Mouse (Mus musculus): Measurements from ENCODE around the gene Ralb. TPM values are rescaled to one million over a fixed set of nuclear protein-coding genes. Genes with fewer than 3 reads are reported as not detected.

Gene Ralb
- polyA plus RNA-seq, 1 experiment from 2014 or later, result 58.7 TPM

DNA sequence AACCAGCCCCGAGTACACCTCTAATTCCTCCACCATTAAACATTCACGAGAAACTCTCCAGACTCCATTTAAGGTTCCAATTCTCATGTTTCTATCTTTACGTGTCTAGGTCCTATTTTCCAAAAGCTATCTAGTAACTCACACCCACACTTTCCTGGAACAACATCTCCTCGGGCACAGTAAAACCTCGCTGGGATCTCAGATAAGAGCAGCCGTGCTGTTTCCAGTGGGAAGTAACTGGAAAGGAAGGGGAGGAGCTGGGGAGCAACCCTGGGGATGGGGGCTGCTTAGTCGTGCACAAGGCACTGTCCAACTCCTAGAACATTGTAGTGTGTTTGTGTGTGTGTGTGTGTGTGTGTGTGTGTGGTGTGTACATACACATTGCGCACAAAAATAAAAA, 2.7 kb downstream of the Ralb start:
- H3K4me3 ChIP-seq (replicated peaks), result no peak overlapping the region
- H3K9ac ChIP-seq (replicated peaks), result no peak overlapping the region
- H3K27me3 ChIP-seq, result peaks cover 13% of the 10 kb centered on the region
- ATAC-seq, result no peak
- H3K36me3 ChIP-seq, result no peaks in the 10 kb centered on the region
- H3K27ac ChIP-seq, result no peak overlapping the region
- peaks cover 25% of the 10 kb centered on the region for H3K4me1 ChIP-seq (replicated peaks)
- WGBS, result 86% methylated on average over 8 of the region's 8 CpGs
- H3K4me2 ChIP-seq (replicated peaks), result no peak overlapping the region
- H3K9me3 ChIP-seq, result no peaks in the 10 kb centered on the region

DNA sequence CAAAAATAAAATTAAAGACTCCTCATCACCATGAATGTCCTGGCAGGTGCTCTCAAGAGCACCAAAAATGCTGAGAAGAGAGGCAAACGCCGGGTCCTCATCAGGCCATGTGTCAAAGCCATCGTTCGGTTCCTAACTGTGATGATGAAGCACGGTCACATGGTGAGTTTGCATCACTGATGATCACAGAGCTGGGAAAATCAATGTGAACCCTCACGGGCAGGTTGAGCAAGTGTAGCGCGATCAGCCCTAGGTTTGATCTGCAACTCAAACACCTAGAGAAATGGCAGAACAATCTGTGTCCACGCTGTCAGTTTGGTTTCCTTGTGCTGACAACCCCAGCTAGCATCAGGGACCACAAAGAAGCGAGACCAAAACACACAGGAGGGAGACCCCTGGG, 5.1 kb downstream of the Ralb start:
- 87% methylated on average over 10 of the region's 10 CpGs for WGBS
- peaks cover 19% of the 10 kb centered on the region for H3K4me1 ChIP-seq (replicated peaks)
- H3K4me3 ChIP-seq (replicated peaks), result no peak overlapping the region
- no peaks in the 10 kb centered on the region for H3K27me3 ChIP-seq
- H3K9ac ChIP-seq (replicated peaks), result no peak overlapping the region
- no peak overlapping the region for H3K27ac ChIP-seq
- no peak for ATAC-seq
- no peaks in the 10 kb centered on the region for H3K9me3 ChIP-seq
- no peak overlapping the region for H3K4me2 ChIP-seq (replicated peaks)
- H3K36me3 ChIP-seq, result no peaks in the 10 kb centered on the region

GRCm38 (mm10) chr1:119498536-119499231, 5.9 kb downstream of the Ralb start:
- H3K9me3 ChIP-seq, result no peaks in the 10 kb centered on the region
- H3K4me1 ChIP-seq (replicated peaks), result peaks cover 13% of the 10 kb centered on the region
- H3K4me2 ChIP-seq (replicated peaks), result no peak overlapping the region
- H3K27ac ChIP-seq, result no peak overlapping the region
- H3K27me3 ChIP-seq, result no peaks in the 10 kb centered on the region
- H3K9ac ChIP-seq (replicated peaks), result no peak overlapping the region
- whole genome bisulfite sequencing, result 86% methylated on average over 9 of the region's 9 CpGs
- no peak for ATAC-seq
- H3K36me3 ChIP-seq, result no peaks in the 10 kb centered on the region
- no peak overlapping the region for H3K4me3 ChIP-seq (replicated peaks)

DNA sequence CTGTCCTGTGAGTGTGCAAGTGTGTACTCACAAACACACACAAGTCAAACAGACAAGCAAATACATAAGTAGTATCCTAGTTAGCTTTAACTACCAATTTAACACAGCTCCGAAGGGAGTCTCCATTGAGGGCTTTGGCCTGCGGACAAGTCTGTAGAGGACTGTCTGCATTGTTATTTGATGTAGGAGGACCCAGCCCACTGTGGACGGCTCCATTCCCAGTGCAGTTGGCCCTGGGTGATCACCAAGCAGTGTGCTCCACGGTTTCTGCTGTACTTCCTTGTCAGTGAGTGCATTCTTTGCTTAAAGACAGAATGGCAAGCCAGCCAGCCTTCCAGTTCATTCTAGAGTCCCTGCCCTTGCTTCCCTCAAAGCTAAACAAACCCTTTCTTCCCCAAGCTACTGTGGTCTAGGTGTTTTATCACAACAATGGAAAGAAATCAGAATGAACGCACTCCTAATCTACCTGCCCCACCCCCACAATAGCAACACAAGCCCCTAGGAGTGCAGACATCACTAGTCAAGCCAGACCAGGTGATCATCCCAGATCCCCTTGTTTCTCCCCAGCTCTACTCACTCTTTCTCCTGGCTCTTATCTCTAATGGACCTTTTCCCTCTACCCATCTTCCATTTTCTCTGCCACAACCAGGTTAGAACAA, 7.1 kb downstream of the Ralb start:
- H3K4me2 ChIP-seq (replicated peaks), result no peak overlapping the region
- H3K36me3 ChIP-seq, result no peaks in the 10 kb centered on the region
- no peaks in the 10 kb centered on the region for H3K9me3 ChIP-seq
- 75% methylated on average over 5 of the region's 5 CpGs for WGBS
- no peak for ATAC-seq
- no peak overlapping the region for H3K27ac ChIP-seq
- H3K27me3 ChIP-seq, result no peaks in the 10 kb centered on the region
- H3K9ac ChIP-seq (replicated peaks), result no peak overlapping the region
- H3K4me1 ChIP-seq (replicated peaks), result peaks cover under 1% of the 10 kb centered on the region; the same call in 1 of the 2 replicates
- H3K4me3 ChIP-seq (replicated peaks), result no peak overlapping the region

DNA sequence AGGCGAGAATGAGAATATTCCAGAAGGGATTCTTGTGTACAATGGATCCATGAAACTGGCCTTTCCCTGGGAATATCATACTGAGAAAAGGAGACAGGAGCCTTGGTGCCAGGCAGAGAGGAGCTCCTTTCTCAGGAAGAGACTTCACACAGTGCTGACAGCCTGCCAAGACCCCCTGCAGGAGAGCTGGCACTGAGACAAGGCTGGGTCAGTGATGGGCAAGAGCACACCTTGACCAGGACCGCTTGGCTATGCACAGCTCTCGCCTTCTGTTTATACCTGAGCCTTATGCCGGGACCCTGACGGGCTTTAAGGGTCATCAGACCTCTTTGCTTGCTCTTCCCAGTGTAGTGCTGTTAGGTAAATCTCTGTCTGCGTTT, 9.2 kb downstream of the Ralb start:
- no peaks in the 10 kb centered on the region for H3K36me3 ChIP-seq
- H3K4me3 ChIP-seq (replicated peaks), result no peak overlapping the region
- no peaks in the 10 kb centered on the region; the same call in 1 of the 2 replicates for H3K4me1 ChIP-seq (replicated peaks)
- ATAC-seq, result no peak
- no peak overlapping the region for H3K4me2 ChIP-seq (replicated peaks)
- no peak overlapping the region for H3K9ac ChIP-seq (replicated peaks)
- no peak overlapping the region for H3K27ac ChIP-seq
- no peaks in the 10 kb centered on the region for H3K9me3 ChIP-seq
- no peaks in the 10 kb centered on the region for H3K27me3 ChIP-seq
- WGBS, result 90% methylated on average over 6 of the region's 6 CpGs

- no peaks in the 10 kb centered on the region; the same call in 1 of the 2 replicates for H3K4me1 ChIP-seq (replicated peaks)
- 96% methylated on average over 9 of the region's 9 CpGs for WGBS
These were observed 9.7 kb downstream of the Ralb start for GRCm38 (mm10) chr1:119494712-119495395.

GRCm38 (mm10) chr1:119494024-119494711, 10.4 kb downstream of the Ralb start:
- H3K4me1 ChIP-seq (replicated peaks), result no peaks in the 10 kb centered on the region; the same call in 1 of the 2 replicates
- no peak overlapping the region for H3K27ac ChIP-seq
- no peak for ATAC-seq
- H3K4me3 ChIP-seq (replicated peaks), result no peak overlapping the region
- no peaks in the 10 kb centered on the region for H3K9me3 ChIP-seq
- no peaks in the 10 kb centered on the region for H3K27me3 ChIP-seq
- H3K36me3 ChIP-seq, result no peaks in the 10 kb centered on the region
- H3K4me2 ChIP-seq (replicated peaks), result no peak overlapping the region
- H3K9ac ChIP-seq (replicated peaks), result no peak overlapping the region
- 80% methylated on average over 2 of the region's 2 CpGs for WGBS

More at GRCm38 (mm10) chr1:119494712-119495395, 9.7 kb downstream of the Ralb start:
- Histone ChIP-seq H3K9me3 (no peaks in the 10 kb centered on the region), H3K27me3 (no peaks in the 10 kb centered on the region), H3K27ac (no peak overlapping the region), H3K4me2 (replicated peaks) (no peak overlapping the region), H3K36me3 (no peaks in the 10 kb centered on the region), H3K9ac (replicated peaks) (no peak overlapping the region), H3K4me3 (replicated peaks) (no peak overlapping the region)
- ATAC-seq, result no peak

- H3K4me3 ChIP-seq (replicated peaks), result no peak overlapping the region
- H3K27me3 ChIP-seq, result no peaks in the 10 kb centered on the region
- no peaks in the 10 kb centered on the region for H3K9me3 ChIP-seq
- H3K4me1 ChIP-seq (replicated peaks), result no peaks in the 10 kb centered on the region
- 100% methylated on average over 1 of the region's 1 CpGs for WGBS
- no peak overlapping the region for H3K9ac ChIP-seq (replicated peaks)
- no peak overlapping the region for H3K27ac ChIP-seq
- H3K4me2 ChIP-seq (replicated peaks), result no peak overlapping the region
- no peaks in the 10 kb centered on the region for H3K36me3 ChIP-seq
- no peak for ATAC-seq
These were observed 12.1 kb downstream of the Ralb start for GRCm38 (mm10) chr1:119492505-119492904.

- H3K4me2 ChIP-seq (replicated peaks), result no peak overlapping the region
- peak; percentile 38; the same call in 1 of the 2 replicates for ATAC-seq
- no peaks in the 10 kb centered on the region for H3K36me3 ChIP-seq
- no peak overlapping the region for H3K9ac ChIP-seq (replicated peaks)
- no peak overlapping the region for H3K27ac ChIP-seq
- H3K4me3 ChIP-seq (replicated peaks), result no peak overlapping the region
- H3K27me3 ChIP-seq, result no peaks in the 10 kb centered on the region
- H3K4me1 ChIP-seq (replicated peaks), result 0 out of 2 replicates have a peak, but pooled peaks cover under 1% of the 10 kb centered on the region
- H3K9me3 ChIP-seq, result no peaks in the 10 kb centered on the region
- WGBS, result 64% methylated on average over 11 of the region's 11 CpGs
These were observed 12.5 kb downstream of the Ralb start for GRCm38 (mm10) chr1:119492097-119492496.

DNA sequence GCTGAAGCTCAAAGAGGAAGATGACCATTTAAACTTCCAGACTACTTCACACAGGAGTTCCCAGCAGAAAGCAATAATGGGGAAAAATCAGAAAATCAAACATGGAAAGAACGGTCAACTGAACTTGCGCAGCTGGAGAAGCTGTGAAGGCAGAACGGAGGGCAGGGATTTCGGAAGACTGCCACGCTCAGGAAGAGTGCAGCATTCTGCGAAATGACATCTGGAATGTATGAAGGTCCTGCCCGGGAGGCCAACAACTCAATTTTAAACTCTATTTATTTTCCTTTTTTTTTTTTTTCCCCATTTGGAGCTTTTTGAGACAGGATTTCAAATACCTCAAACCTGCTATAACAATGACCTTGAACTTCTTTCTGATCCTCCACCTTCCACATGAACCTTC, 13.8 kb downstream of the Ralb start:
- no peak overlapping the region for H3K4me2 ChIP-seq (replicated peaks)
- no peak overlapping the region for H3K4me3 ChIP-seq (replicated peaks)
- 91% methylated on average over 7 of the region's 7 CpGs for whole genome bisulfite sequencing
- no peak overlapping the region for H3K27ac ChIP-seq
- H3K9ac ChIP-seq (replicated peaks), result no peak overlapping the region
- H3K9me3 ChIP-seq, result no peaks in the 10 kb centered on the region
- no peaks in the 10 kb centered on the region for H3K36me3 ChIP-seq
- 0 out of 2 replicates have a peak, but pooled peaks cover 6% of the 10 kb centered on the region for H3K4me1 ChIP-seq (replicated peaks)
- no peak for ATAC-seq
- H3K27me3 ChIP-seq, result no peaks in the 10 kb centered on the region

DNA sequence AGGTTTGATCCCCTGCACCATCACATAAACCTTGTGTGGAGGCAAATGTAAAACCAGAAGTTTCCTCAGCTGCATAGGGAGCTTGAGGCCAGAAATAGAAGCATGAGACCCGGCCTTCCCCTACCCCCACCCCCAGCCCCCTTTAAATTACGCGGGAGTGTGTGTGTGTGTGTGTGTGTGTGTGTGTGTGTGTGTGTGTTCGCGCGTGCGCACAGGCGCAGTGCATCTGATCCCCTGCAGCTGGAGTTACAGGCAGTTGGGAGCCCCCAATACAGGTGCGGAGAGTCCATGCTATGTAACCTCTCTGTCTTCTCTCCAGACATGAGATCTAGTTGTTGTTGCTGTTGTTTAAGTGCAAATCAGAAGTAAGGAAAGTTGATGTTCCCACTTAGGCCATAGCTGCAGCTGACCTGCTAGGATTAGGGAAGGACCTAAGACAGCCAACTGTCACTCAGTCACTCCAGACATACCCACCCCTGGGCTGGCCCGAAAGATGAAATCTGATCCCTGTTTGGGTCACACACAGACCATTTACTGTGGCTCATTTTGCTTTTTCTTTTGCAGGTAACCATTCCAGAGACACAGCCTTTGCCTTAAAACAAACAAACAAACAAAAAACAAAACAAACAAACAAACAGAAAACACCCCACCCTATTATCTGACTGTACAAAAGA, 16.5 kb downstream of the Ralb start:
- Histone ChIP-seq H3K9me3 (no peaks in the 10 kb centered on the region), H3K4me3 (replicated peaks) (no peak overlapping the region), H3K27ac (no peak overlapping the region), H3K9ac (replicated peaks) (no peak overlapping the region), H3K4me1 (replicated peaks) (0 out of 2 replicates have a peak, but pooled peaks cover 6% of the 10 kb centered on the region), H3K4me2 (replicated peaks) (no peak overlapping the region), H3K27me3 (no peaks in the 10 kb centered on the region), H3K36me3 (no peaks in the 10 kb centered on the region)
- no peak for ATAC-seq
- 69% methylated on average over 10 of the region's 10 CpGs for WGBS
